Mouse (Mus musculus) layer of hippocampus, adult 2 months (tissue): ENCODE results near the gene Spint5. TPM values are rescaled to one million over a fixed set of nuclear protein-coding genes. Genes with fewer than 3 reads are reported as not detected.

Source experiments
- DNase-seq, 2 experiments: peaks; one replicate each; pipeline ENCODE4 v3.0.0; 2022; ENCODE audit warnings: low spot score in 2 of 2
- H3K27ac ChIP-seq: fragments of 200-600 bp; 2 replicates; pipeline ENCODE4 v1.8.1; 2022
- H3K4me3 ChIP-seq: fragments of 200-600 bp; 2 replicates; pipeline ENCODE4 v1.8.1; 2022; ENCODE audit warnings: mild to moderate bottlenecking
- CTCF ChIP-seq: fragments of 200-600 bp; conservative IDR thresholded peaks from 2 replicates; pipeline ENCODE4 v1.8.1; 2022; ENCODE audit warnings: antibody characterized with exemption, mild to moderate bottlenecking, moderate library complexity
- long read RNA-seq, 2 experiments: library from polyadenylated mRNA; stranded (forward); transcript quantifications; one replicate each; pipeline ENCODE4 v2.0.0; 2021; ENCODE audit warnings: borderline mapping rate in 2 of 2
- total RNA-seq, 2 experiments: library from RNA; stranded (reverse); gene quantifications; 2 replicates each; pipeline ENCODE4 v1.2.3; 2021

The Spint5 gene
- not detected for total RNA-seq
- long read RNA-seq, experiment 1: 0 reads
- long read RNA-seq, experiment 2: 0 reads

- no peak for DNase-seq
- no peak within 1 kb of the TSS for H3K27ac ChIP-seq
- no peak within 1 kb of the TSS for H3K4me3 ChIP-seq
- TF ChIP-seq CTCF: no peak
Measured at GRCm38 (mm10) chr2:164715005-164715404, at the start of gene Spint5. Gene Spint5, plus strand, starts transcription at chr2:164715305.

GRCm38 (mm10) chr2:164670261-164670660 is 44.8 kb upstream of the Spint5 start:
- DNase-seq: no peak
- TF ChIP-seq CTCF: no peak
- no peak overlapping the region for H3K4me3 ChIP-seq

GRCm38 (mm10) chr2:164670938-164671337 is 44.2 kb upstream of the Spint5 start:
- no peak for TF ChIP-seq CTCF
- Histone ChIP-seq H3K4me3 (no peak overlapping the region), H3K27ac (no peak overlapping the region)
- no peak for DNase-seq

More at GRCm38 (mm10) chr2:164670261-164670660, 44.8 kb upstream of the Spint5 start:
- H3K27ac ChIP-seq: no peak overlapping the region

GRCm38 (mm10) chr2:164673987-164674386 is 41.1 kb upstream of the Spint5 start, which contains the start of gene Wfdc11:
Gene Wfdc11, minus strand, starts transcription at chr2:164674087.
- DNase-seq: no peak
- no peak for TF ChIP-seq CTCF
- Histone ChIP-seq H3K27ac (no peak within 1 kb of the TSS), H3K4me3 (no peak within 1 kb of the TSS)

- peak; percentile 37 for TF ChIP-seq CTCF
- Histone ChIP-seq H3K4me3 (no peak overlapping the region), H3K27ac (no peak overlapping the region)
- no peak for DNase-seq
Measured at GRCm38 (mm10) chr2:164676103-164676502, 39.0 kb upstream of the Spint5 start.

GRCm38 (mm10) chr2:164676916-164677685 is 38.0 kb upstream of the Spint5 start:
- TF ChIP-seq CTCF: no peak
- no peak overlapping the region for H3K4me3 ChIP-seq
- no peak overlapping the region for H3K27ac ChIP-seq
- no peak for DNase-seq

- TF ChIP-seq CTCF: peak; percentile 81
- DNase-seq: peak; percentile 51 to 54
- Histone ChIP-seq H3K27ac (no peak overlapping the region), H3K4me3 (peak overlapping the region; percentile 46)
Measured at GRCm38 (mm10) chr2:164678848-164679625, 36.1 kb upstream of the Spint5 start.

- H3K4me3 ChIP-seq: no peak overlapping the region
- DNase-seq: no peak
- no peak overlapping the region for H3K27ac ChIP-seq
- no peak for TF ChIP-seq CTCF
Measured at GRCm38 (mm10) chr2:164679906-164680305, 35.2 kb upstream of the Spint5 start.

- Histone ChIP-seq H3K4me3 (no peak within 1 kb of the TSS), H3K27ac (no peak within 1 kb of the TSS)
- DNase-seq: no peak
- no peak for TF ChIP-seq CTCF
Measured at GRCm38 (mm10) chr2:164684807-164685206, 30.3 kb upstream of the Spint5 start, which contains the start of gene Wfdc13. Gene Wfdc13, plus strand, starts transcription at chr2:164685107.

- no peak within 1 kb of the TSS for H3K27ac ChIP-seq
- no peak within 1 kb of the TSS for H3K4me3 ChIP-seq
- DNase-seq: no peak
- TF ChIP-seq CTCF: no peak
Measured at GRCm38 (mm10) chr2:164698201-164698600, 16.9 kb upstream of the Spint5 start, which contains the start of gene Spint4. Gene Spint4, plus strand, starts transcription at chr2:164698501.

- no peak for TF ChIP-seq CTCF
- no peak for DNase-seq
- no peak overlapping the region for H3K27ac ChIP-seq
- no peak overlapping the region for H3K4me3 ChIP-seq
Measured at GRCm38 (mm10) chr2:164700959-164701358, 14.1 kb upstream of the Spint5 start.

GRCm38 (mm10) chr2:164701761-164702160 is 13.3 kb upstream of the Spint5 start:
- no peak overlapping the region for H3K27ac ChIP-seq
- DNase-seq: no peak
- no peak for TF ChIP-seq CTCF
- H3K4me3 ChIP-seq: no peak overlapping the region

- no peak overlapping the region for H3K4me3 ChIP-seq
- no peak; the same call in 1 of the 2 replicates for TF ChIP-seq CTCF
- H3K27ac ChIP-seq: no peak overlapping the region
- DNase-seq: no peak
Measured at GRCm38 (mm10) chr2:164704235-164704634, 10.9 kb upstream of the Spint5 start.
